Mouse (Mus musculus) olfactory bulb, adult 2 months (tissue): ENCODE data around the gene Ankrd17.

Source experiments
- CTCF ChIP-seq: fragments of 200-500 bp; IDR thresholded peaks from 2 replicates; pipeline ENCODE4 v1.5.1; 2012; ENCODE audit warnings: low read depth, mild to moderate bottlenecking, low read length, moderate library complexity; ENCODE audit not compliant: insufficient read depth
- POLR2A ChIP-seq: fragments of 200-500 bp; IDR thresholded peaks from 2 replicates; pipeline ENCODE4 v1.6.1; 2012; ENCODE audit warnings: mild to moderate bottlenecking, low read depth, low read length, moderate library complexity; ENCODE audit not compliant: insufficient read depth

GRCm38 (mm10) chr5:90331071-90331470 is 35.3 kb downstream of the Ankrd17 start:
- no peak for TF ChIP-seq CTCF
- TF ChIP-seq POLR2A, result no peak
